Mouse (Mus musculus) skeletal muscle tissue, adult 2 months (tissue): Measurements from ENCODE around the gene Pafah2.
A peak's percentile ranks its signal among the peaks of the same experiment; 100 is the strongest.
"Not testable (repeated sequence)": the region's sequence is repeated elsewhere in the genome, so short reads cannot be mapped to it uniquely, and the experiment has no call there.

Experiments used
- DNase-seq: peaks from one replicate; pipeline ENCODE4 v3.0.0-alpha.2; 2012; ENCODE audit warnings: low read depth, low spot score

Pafah2 gene

DNA sequence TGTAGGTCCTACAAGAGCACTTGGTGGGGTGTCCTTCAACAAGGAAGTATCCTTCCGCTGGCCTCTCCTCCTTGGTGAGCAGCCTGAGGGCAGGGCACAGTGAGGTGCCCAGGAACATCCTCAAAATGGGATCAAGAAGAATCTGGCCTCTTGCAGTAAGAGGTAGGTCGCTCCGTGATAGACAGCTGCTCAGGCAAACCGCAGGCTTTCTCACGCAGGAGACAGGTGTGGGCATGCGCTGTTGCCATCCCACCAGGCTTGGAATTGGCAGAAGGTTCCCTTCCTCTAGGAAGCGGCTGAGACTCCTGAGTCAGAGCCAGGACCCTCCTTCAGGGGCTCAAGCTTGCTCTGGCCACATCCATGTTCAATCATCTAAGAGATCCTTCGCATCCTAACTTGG, 22.8 kb upstream of the Pafah2 start:
- no peak for DNase-seq

DNA sequence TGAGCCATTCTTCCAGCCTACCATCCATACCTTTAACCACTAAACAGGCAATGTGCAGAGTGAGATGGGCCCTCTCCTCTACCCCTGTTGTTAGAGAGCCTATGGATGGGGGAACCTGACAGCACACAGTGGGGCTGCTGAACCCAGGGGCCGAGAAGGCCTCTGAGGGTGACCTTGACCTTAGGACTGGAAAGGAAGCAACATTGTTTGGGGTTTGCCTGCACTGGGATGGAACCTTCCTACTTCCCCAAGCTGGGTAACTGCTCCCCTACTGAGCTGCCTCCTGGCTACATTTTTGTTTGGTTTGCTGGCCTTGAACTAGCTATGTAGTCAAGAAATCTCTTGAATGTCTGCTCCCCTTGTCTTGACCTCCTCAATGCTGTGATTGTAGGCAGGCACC, 21.8 kb upstream of the Pafah2 start:
- DNase-seq = no peak

DNA sequence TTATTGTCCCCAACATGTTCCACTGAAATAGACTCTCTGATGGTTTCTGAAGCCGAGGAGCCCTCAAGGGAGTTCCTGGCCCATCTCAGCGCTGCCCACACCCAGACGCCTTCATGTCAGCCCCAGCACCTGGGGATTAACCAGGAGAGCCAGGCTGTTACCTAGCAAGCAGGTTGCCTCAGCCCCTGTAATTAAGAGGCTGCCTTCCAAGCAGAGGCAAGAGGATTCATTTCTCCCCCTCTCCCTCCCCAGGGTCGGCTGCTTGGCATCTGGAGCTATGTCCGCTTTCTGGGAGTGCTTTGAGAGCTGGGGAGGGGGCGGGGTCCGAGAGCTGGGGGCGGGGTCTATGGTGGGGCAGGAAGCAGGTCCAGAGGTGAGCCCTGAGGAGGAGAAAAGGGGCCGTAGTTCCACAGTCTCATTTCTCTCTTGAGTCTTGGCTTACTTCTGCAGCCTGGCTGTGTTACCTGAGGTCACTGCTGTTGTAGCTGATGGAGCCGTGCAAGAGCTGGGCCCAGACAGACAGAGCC, 18.0 kb upstream of the Pafah2 start:
- DNase-seq = no peak

DNA sequence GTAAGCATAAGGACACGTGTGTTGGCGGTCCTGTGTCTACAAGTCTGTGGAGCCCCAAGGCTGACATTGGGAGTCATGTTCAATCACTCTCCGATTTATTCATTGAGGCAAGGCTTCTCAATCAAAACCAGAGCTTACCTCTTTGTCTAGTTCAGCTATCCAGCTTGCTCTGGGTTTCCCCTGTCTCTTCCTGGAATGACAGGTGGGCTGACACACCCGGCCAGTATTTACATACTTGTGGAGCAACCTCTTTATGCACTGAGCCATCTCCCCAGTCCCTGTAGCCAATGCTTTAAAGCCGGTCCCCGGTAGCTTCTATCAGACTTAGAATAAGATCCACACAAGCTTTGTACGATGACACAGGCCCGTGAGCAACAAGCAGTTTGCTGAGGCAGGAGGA, 16.6 kb upstream of the Pafah2 start:
- no peak for DNase-seq

DNA sequence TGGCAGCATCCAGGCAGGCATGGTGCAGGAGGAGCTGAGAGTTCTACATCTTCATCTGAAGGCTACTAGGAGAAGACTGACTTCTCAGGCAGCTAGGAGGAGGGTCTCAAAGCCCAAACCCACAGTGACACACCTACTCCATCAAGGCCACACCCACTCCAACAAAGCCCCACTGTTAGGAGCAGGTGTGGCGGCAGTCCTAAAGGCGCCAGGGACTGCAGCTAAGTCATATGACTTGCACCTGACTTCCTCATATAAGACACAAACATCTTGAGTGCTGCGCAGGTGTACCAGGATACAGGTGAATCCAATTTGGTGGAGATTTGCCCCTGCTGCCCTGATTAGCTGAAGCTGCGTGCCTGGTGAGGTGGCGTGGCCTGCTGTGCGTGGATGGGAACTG, 12.4 kb upstream of the Pafah2 start, which contains the start of gene Extl1:
Gene Extl1, minus strand, starts transcription at position 101 of the 400 bp plus-strand sequence.
- not testable (repeated sequence) for DNase-seq

DNA sequence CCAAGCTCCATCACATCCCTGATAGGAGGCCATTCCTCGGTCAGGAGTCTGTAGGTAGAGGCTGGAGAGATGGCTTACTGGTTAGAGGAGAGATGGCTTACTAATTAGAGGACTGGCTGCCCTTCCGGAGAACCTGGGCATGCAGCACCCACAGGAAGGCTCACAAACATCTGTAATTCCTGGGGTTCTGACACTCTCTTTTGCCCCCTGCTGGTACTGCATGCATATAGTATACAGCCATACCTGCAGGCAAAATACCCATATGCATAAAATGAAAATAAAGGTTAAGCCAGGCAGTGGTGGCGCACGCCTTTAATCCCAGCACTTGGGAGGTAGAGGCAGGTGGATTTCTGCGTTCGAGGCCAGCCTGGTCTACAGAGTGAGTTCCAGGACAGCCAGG, 8.9 kb upstream of the Pafah2 start:
- no peak for DNase-seq

DNA sequence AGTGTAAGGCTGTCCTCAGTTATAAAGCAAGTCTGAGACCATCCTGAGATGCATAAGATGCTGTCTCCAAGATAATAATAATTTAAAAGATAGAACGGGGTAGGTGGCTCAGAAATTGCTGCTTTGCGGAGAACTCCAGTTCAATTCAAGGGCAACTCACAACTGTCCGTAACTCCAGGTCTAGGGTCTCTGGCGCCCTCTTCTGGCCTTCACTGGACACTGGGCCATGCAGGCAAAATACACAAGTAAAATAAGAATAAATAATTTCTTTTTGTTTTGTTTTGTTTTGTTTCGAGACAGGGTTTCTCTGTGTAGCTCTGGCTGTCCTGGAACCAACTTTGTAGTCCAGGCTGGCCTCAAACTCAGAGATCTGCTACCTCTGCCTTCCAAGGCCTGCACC, 7.7 kb upstream of the Pafah2 start:
- DNase-seq = peak; percentile 45

DNA sequence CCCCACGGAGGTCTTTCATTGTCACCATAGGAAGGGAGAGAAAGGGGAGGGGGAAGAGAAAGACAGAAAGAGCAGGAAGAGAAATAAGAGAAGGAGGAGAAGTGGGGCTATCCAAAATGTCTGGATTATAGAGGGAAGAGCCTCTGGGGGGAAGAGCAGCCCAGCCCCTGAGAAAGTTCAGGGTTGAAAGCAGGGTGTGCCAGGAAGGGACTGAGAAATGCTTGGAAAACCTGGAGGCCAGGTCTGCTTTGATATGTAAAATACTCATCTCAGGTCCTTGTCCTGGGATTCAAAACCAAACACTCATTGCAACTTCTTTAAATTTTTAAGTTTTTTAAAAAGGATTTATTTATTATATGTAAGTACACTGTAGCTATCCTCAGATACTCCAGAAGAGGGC, 4.5 kb upstream of the Pafah2 start:
- DNase-seq = no peak

DNA sequence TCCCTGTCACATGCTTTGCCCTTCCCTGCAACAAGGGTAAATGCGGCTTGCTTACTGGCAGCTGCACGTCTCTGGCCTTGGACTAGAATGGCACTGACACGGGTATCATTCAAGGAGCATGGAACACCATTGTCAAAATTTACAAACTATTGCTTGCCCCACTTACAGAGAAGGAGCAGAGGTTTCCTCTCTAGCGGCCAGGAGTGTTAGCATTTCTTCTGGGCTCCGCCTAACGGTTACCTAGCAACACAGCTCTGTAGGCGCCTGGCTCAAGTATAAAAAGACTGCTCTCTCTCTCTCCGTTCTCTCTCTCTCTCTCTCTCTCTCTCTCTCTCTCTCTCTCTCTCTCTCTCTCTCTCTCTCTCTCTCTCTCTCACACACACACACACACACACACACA, 3.5 kb upstream of the Pafah2 start:
- DNase-seq = no peak

DNA sequence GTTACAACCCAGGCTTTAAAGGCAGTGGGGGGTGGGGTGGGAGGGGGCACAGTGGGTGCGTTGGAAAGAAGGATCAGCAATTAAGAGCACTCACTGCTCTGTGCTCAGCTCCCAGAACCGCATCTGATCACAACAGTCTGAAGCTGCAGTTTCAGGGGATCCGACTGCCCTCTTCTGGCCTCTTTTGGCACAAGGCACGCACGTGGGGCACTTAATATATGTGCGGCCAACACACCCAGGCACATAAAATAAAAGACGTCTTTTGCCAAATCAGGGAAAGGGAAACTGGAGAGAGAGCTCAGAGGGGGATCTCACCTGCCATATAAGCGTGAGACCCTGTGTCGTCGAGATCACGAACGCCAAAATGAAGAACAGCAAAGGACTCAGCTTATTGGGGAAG, 3.1 kb upstream of the Pafah2 start:
- no peak for DNase-seq

DNA sequence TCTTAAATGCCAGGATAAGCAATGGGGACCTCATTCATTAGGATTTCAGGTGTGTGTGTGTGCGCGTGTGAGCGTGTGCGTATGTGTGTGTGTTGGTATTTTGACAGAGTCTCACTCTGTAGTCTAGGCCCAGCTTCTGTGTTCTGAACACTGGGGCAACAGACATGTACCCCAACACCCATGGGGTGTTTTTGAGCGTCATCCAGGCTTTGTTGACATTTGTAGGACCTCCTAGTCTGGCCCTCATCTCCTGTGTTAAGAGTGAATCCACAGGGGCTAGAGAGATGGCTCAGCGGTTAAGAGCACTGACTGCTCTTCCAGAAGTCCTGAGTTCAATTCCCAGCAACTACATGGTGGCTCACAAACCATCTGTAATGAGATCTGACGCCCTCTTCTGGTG, 978 bp upstream of the Pafah2 start:
- no peak for DNase-seq

DNA sequence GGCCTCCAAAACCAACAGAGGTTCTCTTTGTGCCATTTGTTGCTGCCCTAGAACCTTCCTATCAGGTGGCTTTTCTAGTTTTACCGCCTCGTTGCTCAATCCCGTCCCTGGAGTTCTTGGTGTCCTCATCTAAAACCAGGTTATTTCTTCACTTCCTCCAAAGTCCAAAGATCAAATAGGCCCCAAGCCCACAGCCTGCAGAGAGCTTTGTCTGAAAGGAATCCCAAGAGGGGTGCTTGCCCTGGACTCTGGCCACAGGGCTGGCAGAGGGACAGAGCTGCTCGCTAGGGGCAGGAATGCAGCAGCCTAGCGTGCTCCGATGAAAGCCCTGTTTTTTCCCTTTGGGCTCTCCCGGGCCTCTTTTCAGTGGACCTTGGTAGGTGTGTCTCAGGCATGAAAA, 1.0 kb downstream of the Pafah2 start:
- peak; percentile 43 for DNase-seq

DNA sequence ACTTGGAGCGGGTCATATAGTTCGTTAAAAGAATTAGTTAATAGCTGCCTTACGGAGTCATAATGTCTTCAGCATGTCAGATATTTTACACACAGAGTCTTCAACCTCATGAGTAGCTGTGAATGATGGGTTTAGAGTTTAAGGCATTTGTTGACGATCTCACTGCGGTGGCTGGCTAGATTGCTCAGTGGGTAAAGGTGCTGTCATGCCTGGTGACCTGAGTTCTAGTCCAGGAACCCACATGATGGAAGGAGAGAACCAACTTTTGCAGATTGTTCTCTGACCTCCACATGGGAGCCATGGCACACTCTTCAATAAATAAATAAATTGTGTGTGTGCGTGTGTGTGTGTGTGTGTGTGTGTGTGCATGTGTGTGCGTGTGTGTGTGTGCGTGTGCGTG, 1.6 kb downstream of the Pafah2 start:
- DNase-seq = no peak

DNA sequence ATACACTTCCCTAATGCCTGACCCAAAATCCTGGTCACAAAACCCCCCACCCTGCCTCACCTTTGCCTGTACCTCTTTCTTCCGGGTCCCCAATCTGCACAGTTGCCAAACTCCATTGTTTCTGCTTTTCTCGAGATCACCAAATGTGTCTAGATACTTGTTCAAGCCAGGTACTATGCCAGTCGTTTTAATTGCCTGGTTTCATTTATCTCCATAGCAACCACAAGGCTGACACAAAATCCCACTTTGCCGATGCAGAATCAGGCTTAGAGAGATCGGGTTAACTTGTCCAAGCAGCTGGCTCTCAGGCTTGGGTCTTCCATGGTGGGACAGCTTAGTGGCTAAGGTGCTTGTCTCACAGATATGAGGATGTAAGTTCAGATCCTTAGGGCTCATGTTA, 4.1 kb downstream of the Pafah2 start:
- no peak for DNase-seq

DNA sequence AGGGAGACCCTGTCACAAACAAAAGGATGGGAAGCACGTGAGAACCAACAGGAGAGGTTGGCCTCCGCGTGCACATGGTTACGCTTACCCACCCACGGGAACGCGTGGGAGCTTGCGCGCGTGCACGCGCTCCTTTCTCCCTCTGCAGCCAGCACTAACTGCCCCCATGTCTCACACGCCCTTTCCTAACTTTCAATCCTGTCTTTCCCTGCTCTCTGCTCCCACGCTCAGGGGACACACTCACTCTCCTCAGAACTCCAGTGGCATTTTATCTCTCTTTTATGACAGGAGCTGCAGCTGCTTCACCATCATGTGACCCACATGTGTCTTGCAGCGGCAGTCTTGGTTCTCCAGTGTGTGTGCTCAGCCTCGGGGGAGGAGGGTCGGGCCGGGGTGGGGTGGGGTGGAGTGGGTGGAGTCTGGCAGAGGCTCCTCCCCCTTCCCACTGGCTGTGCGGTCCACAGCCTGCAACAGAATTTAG, 5.1 kb downstream of the Pafah2 start:
- peak; percentile 45 for DNase-seq

DNA sequence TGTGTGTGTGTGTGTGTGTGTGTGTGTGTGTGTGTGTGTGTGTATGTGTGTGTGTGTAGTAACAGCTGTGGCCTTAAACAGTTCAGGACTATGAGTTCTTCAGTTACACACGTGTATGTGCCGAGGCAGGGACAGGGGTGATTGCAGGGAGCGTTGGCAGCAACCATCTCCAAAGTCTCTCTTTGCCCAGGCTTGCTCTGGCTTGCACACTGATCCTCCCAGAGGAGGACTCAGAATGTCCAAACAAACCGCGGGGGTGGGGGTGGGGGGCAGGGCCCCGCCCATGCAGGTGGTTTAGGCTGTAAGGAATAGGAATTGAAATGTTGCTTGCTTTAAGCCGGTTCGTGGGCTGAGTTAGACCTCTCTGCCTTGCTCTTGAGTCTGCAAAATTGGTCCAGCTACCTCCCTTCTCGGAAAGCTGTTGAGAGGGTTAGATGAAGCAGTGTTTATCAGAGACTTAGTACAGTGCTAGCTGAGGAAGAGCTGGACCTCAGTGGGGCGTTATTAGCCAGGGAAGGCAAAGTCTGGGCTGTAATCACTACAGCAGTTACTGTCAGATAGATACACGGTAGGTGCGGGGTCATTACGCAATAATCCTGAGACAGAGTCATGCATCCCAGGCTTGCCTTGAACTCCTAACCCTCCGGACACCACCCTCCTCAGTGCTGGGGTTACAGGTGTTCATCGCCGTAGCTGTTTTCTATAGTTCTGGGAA, 5.9 kb downstream of the Pafah2 start:
- no peak for DNase-seq

DNA sequence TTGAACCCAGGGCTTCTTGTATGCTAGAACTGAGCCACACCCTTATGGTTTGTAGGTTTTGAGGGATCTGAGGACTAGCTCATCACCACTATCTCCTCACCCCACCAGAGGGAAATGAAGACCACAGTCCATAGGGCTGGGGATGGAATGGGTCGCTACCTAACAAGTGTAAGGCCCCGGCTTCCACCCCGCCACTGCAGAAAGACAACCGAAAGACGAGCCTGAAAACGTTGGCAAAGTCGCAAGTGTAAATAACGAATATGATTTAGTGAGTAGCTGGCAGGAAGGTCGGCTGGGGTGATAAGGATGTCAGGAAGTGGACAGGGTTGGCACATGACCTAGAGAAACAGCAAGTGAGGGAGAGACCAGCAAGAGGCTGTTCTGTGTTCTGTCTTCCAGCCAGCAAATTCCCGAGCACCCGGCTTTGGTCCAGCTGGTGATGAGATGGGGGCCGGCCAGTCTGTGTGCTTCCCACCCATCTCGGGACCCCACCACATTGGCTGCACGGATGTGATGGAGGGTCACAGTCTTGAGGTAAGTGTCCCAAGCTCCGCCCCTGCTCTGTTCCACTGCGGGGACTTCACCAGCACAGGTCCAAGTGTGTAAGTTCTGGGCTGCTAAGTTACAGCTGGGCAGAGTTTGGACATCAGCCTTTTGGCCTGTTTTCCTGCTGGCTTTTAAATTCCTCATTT, 6.6 kb downstream of the Pafah2 start:
- no peak for DNase-seq

DNA sequence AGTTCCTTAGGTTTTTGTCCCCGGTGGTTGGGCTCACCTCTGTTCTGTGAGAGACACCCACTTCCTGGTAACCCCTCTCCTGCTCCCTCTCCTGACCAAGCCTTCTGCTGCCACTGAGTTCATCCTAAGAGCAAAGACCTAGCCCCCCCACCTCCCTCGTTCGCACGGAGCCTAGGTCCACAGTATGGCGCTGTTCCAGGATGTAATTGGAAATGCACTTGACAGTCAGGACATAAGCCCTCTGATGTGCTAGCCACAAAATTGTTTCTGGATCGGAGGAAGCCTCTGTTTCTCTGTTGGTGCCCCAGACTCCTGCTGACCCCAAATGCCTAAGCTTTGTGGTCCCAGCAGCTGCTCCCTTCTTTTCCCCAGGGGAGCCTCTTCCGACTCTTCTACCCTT, 7.6 kb downstream of the Pafah2 start:
- no peak for DNase-seq

DNA sequence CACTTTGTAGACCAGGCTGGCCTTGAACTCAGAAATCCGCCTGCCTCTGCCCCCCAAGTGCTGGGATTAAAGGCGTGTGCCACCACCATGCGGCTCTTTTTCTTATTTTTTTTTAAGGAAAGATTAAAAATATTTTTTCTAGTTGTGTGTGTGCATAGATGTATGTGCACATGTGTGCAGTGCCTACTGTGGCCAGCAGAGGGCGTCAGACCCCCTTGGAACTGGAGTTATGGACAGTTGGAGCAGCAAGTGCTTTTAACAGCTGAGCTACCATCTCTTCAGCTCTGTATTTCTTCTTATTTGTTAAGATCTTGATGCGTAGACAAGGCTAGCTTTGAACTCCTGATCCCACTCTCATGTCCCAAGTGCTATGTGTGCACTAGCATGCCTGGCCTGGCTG, 13.2 kb downstream of the Pafah2 start:
- DNase-seq = no peak

DNA sequence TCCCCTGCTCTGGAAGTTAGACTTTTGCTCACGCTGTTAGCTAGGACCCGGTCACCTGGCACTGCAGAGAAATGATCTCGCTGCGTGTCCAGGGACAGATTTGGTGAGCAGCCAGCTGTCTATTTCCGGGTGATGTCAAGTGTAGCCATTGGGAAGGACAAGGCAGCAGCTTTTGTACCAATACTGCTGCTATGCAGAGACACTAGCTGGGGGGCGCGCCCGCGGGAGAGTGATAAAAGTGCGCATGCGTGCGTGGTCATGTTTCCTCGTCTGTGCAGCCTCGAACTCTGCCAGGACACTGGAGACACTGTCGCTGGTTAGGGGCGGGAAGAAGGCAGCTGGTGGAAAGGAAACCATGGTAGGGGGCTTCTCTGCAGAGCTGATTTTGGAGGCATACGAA, 20.1 kb downstream of the Pafah2 start:
- no peak for DNase-seq

DNA sequence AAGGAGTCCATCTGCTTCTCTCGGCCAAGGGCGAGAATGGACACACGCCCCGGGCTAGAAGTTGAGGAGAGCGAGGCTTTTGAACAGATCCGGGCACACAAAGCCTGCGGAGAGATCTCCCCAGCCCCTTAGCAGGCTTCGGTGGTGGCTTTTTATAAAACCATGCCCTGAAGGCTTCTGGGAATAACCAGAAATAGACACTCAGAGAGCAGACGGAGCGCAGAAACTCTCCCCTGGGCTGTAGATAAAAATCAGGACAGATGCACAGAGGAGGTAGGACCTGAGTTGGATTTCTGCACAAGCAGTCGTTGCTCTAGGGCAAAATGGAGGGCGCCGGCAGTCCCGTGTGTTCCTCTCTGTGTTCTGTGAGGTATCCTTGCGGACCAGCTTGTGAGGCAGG, 20.5 kb downstream of the Pafah2 start:
- no peak for DNase-seq

DNA sequence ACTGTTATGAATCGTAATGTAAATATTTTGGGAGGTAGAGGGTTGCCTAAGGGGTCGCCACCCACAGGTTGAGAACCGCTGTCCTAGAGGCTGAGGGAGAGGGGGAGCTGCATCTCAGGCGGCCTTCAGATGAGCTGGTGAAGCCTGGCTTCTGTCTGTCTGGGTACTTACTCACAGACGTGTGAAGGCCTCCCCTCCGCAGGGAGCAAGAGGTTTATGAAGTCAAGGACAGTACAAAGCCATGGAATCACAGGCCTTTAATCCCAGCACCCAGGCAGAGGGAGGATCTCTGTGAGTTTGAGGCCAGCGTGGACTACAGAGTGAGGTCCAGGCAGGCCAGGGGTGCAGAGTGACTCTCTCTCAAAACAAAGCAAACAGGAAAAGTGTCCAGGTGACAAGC, 21.0 kb downstream of the Pafah2 start:
- DNase-seq = no peak

DNA sequence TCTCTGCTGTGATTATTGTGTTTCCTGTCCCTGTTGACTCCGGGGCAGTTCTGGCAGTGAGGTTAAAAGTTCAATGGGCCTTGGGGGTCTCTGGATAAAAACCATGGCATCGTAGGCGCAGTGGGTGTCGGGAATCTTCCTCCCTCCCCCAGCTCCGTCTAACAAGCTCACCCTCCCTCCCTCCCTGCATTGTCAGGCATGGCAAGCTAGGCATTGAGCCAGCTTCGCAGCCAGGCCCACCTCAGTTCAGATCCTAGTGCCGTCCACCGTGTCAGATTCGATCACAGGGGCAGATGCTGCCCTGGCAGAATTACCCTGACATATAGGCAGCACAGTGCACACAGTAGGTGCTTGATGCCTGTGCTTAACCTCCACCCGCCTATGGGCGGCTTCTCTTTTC, 25.9 kb downstream of the Pafah2 start:
- no peak for DNase-seq
